Mouse (Mus musculus) Patski (cell line): ENCODE data around the gene Ano2. TPM values are rescaled to one million over a fixed set of nuclear protein-coding genes. Genes with fewer than 3 reads are reported as not detected.

Source experiments
- ATAC-seq: fragments of 100-300 bp; one replicate; pipeline ENCODE4 v1.8.0; 2021
- CTCF ChIA-PET: fragments of 350-600 bp; sonication (Branson Sonifier 250); formaldehyde crosslinking; loops from one replicate; lab custom pipeline; 2022; ENCODE audit warnings: inconsistent platforms; lab: Charles Lee
- POLR2A ChIA-PET: fragments of 350-600 bp; sonication (Branson Sonifier 250); formaldehyde crosslinking; loops from one replicate; lab custom pipeline; 2022; ENCODE audit warnings: antibody characterized with exemption, inconsistent platforms; lab: Charles Lee
- DNase-seq: peaks from one replicate; pipeline ENCODE4 v3.0.0-alpha.2; 2011; ENCODE audit warnings: low read depth, low spot score
- H3K27me3 ChIP-seq: fragments of 371-371 bp; one replicate; pipeline ENCODE4 v1.5.1; 2021
- CTCF ChIP-seq: fragments of 100-300 bp; IDR thresholded peaks from one replicate; pipeline ENCODE4 v1.5.1; 2021
- in situ Hi-C: fragments of 300-500 bp; cut with MboI; formaldehyde crosslinking; loops from 3 replicates; pipeline ENCODE4 v1.11.1; 2018; ENCODE audit warnings: low pct_unique_long_range_greater_than_20kb, mixed read lengths
- polyA plus RNA-seq: library from polyadenylated mRNA; unstranded; gene quantifications from one replicate; pipeline ENCODE4 v1.2.3, GENCODE M21; 2021

Gene Ano2
- 0.13 TPM for polyA plus RNA-seq

GRCm38 (mm10) chr6:125690057-125690703, at the start of gene Ano2:
Gene Ano2, plus strand, starts transcription at chr6:125690419.
- no peak for DNase-seq
- POLR2A ChIA-PET = no interaction called here
- no peak for ATAC-seq
- in situ Hi-C loops = no loop called here
- CTCF ChIA-PET = no interaction called here
- peaks cover 24% of the 10 kb centered on the region for H3K27me3 ChIP-seq
- no peak for TF ChIP-seq CTCF

- H3K27me3 ChIP-seq = peaks cover 16% of the 10 kb centered on the region
- CTCF ChIA-PET = no interaction called here
- no peak for TF ChIP-seq CTCF
- DNase-seq (no peak), ATAC-seq (no peak)
- in situ Hi-C loops = no loop called here
- POLR2A ChIA-PET = interaction anchor here (0.6 kb wide), 2 partner anchors 38 to 65 kb away, joined by 4 to 5 read pairs; no protein-coding TSS in a partner anchor
Measured at GRCm38 (mm10) chr6:125640486-125640885, 49.7 kb upstream of the Ano2 start.

GRCm38 (mm10) chr6:125641146-125641545, 49.1 kb upstream of the Ano2 start:
- ATAC-seq (no peak), DNase-seq (no peak)
- H3K27me3 ChIP-seq = peaks cover 9% of the 10 kb centered on the region
- TF ChIP-seq CTCF = no peak
- ChIA-PET POLR2A (no interaction called here), CTCF (no interaction called here)
- in situ Hi-C loops = no loop called here

- in situ Hi-C loops = no loop called here
- CTCF ChIA-PET = interaction anchor here (2.0 kb wide), 1 partner anchor 12 kb away, joined by 10 read pairs; no protein-coding TSS in a partner anchor
- no peak for ATAC-seq
- no peak for DNase-seq
- TF ChIP-seq CTCF = no peak
- POLR2A ChIA-PET = no interaction called here
- H3K27me3 ChIP-seq = peaks cover 16% of the 10 kb centered on the region
Measured at GRCm38 (mm10) chr6:125648964-125649363, 41.3 kb upstream of the Ano2 start.

- ATAC-seq = no peak
- H3K27me3 ChIP-seq = peaks cover 36% of the 10 kb centered on the region
- no peak for DNase-seq
- no peak for TF ChIP-seq CTCF
- POLR2A ChIA-PET = no interaction called here
- in situ Hi-C loops = no loop called here
- CTCF ChIA-PET = no interaction called here
Measured at GRCm38 (mm10) chr6:125651335-125651734, 38.9 kb upstream of the Ano2 start.

GRCm38 (mm10) chr6:125653416-125653815, 36.8 kb upstream of the Ano2 start:
- in situ Hi-C loops = no loop called here
- ChIA-PET POLR2A (no interaction called here), CTCF (interaction anchor here (0.8 kb wide), 1 partner anchor 48 kb away, joined by 3 read pairs; no protein-coding TSS in a partner anchor)
- TF ChIP-seq CTCF = no peak
- H3K27me3 ChIP-seq = peaks cover 42% of the 10 kb centered on the region
- ATAC-seq = no peak
- DNase-seq = no peak

GRCm38 (mm10) chr6:125656921-125657320, 33.3 kb upstream of the Ano2 start:
- peaks cover 43% of the 10 kb centered on the region for H3K27me3 ChIP-seq
- DNase-seq (no peak), ATAC-seq (no peak)
- TF ChIP-seq CTCF = no peak
- ChIA-PET CTCF (no interaction called here), POLR2A (no interaction called here)
- in situ Hi-C loops = loop anchor here (5.0 kb wide), 1 partner anchor 35 kb away; no protein-coding TSS in a partner anchor

- TF ChIP-seq CTCF = no peak
- POLR2A ChIA-PET = no interaction called here
- DNase-seq (no peak), ATAC-seq (no peak)
- CTCF ChIA-PET = no interaction called here
- in situ Hi-C loops = loop anchor here (5.0 kb wide), 1 partner anchor 36 kb away; no protein-coding TSS in a partner anchor
- peaks cover 39% of the 10 kb centered on the region for H3K27me3 ChIP-seq
Measured at GRCm38 (mm10) chr6:125657966-125658365, 32.3 kb upstream of the Ano2 start.

GRCm38 (mm10) chr6:125661106-125661877, 28.9 kb upstream of the Ano2 start:
- peak; percentile 6 for DNase-seq
- no peak for ATAC-seq
- peaks cover 13% of the 10 kb centered on the region for H3K27me3 ChIP-seq
- peak; percentile 94 for TF ChIP-seq CTCF
- in situ Hi-C loops = no loop called here
- ChIA-PET POLR2A (interaction anchor here (1.3 kb wide), 1 partner anchor 40 kb away, joined by 6 read pairs; no protein-coding TSS in a partner anchor), CTCF (interaction anchor here (0.7 to 3.8 kb wide), 16 partner anchors 11 to 248 kb away, joined by 3 to 27 read pairs (median 4); no protein-coding TSS in a partner anchor)

- CTCF ChIA-PET = no interaction called here
Measured at GRCm38 (mm10) chr6:125663906-125664305, 26.3 kb upstream of the Ano2 start.

GRCm38 (mm10) chr6:125671835-125672234, 18.4 kb upstream of the Ano2 start:
- ATAC-seq (no peak), DNase-seq (no peak)
- no peak for TF ChIP-seq CTCF
- CTCF ChIA-PET = interaction anchor here (2.1 kb wide), 1 partner anchor 11 kb away, joined by 7 read pairs; no protein-coding TSS in a partner anchor
- in situ Hi-C loops = no loop called here
- peaks cover 3% of the 10 kb centered on the region for H3K27me3 ChIP-seq
- POLR2A ChIA-PET = no interaction called here

More at GRCm38 (mm10) chr6:125663906-125664305, 26.3 kb upstream of the Ano2 start:
- in situ Hi-C loops = no loop called here
- POLR2A ChIA-PET = no interaction called here
- peaks cover 6% of the 10 kb centered on the region for H3K27me3 ChIP-seq
- no peak for ATAC-seq
- TF ChIP-seq CTCF = no peak
- DNase-seq = no peak
